Mouse (Mus musculus) CD8-positive naive resting alpha-beta T cell, adult 2 months (primary cell): ENCODE measurements around the gene Pom121.
A peak's percentile ranks its signal among the peaks of the same experiment; 100 is the strongest.

Experiments used
- DNase-seq, 2 experiments: peaks; one replicate each; pipeline ENCODE4 v3.0.0; 2022; ENCODE audit warnings: low read depth in 2 of 2, low spot score in 2 of 2

The Pom121 gene

DNA sequence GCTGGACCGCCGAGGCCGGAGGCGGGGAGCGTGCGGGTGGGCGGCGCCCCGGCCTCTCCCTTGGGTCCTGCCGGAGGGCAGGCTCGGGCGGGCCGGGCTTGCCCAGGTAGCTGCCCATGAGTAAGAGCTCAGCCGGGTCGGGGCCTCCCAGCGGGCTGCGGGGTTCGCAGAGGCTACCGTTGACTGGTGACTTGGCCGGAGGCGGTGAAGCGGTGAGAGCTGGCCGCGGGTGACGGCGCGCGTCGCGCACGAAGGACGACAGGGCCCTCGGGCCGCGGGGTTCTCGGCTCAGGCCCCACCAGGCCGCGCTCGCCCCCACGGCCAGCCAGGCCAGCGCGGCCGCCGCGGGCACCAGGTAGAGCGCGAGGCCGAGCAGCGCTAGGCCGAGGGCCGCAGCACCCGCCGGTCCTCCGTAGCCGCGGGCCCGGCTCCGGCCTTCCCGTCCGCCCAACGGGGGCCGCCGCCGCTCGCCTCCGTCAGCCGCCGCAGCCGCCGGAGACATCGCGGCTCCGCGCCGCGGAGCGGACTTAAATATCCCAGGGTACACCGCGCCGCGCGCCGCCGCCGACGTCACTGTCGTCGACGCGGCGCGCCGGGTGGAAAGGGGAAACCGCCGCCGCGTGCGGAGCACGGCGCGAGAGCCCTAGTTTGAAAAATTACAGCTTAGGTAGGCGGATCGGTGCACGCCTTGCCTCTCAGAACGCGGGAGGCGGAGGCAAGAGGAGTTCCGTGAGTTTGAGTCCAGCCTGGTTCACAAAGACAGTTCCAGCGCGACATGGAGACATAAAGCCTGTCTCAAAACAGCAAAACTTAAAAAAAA, at the start of gene Pom121:
Gene Pom121, minus strand, starts transcription at position 543 of the 820 bp plus-strand sequence.
- DNase-seq, result peak; percentile 73

DNA sequence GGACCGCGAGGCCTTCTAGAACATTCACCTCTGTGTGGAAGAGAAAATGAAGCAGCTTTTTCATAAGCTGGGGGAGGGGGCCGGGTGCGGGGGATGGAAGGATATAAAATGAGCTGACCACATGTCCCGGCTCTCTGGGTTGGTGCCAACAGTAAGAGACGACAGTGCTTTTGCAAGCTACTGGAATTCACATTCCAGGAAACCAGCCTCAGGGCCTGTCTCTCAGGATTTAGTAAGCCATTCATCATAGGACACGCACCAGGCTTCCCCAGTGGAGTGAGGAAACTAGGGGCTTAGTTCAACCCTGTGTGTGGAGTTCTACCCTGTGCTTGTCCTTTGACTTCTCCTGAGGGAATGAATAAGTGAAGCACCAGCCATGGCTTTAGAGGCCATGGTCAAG, 48.1 kb upstream of the Pom121 start:
- no peak for DNase-seq

DNA sequence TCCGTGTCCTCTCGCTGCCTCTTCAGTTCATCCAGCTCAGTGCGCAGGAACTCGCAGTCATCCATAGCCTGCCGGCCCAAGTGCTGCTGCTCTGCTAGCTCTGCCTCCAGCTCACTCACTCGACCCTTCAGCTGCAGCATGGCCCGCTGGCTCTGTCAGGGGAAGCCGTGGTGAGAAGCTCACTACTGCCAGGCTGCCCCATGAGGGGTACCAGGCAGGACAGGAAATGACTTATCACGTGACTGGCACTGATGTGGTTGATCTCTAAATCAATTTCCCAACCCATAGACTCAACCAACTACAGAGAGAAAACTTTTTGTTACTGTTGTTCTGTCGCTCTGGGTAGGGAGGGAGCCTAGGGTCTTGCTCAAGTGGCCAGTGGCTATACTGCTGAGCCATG, 40.7 kb upstream of the Pom121 start:
- no peak for DNase-seq

DNA sequence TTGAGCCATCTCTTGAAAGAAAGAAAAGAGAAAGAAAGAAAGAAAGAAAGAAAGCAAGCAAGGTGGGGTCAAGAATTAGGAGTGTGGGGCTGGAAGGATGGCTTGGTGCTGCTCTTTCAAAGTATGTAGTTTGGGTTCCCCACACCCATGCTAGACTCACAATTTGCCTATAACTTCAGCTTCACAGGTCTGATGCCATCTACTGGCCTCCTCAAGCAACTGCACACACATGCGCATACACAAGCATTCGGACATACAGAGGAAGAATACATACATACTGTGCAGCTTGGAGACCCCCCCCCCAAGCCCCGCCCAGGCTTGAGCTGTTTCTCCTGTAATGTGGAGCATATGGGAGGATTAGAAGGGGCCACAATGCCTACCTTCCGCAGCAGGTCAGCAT, 39.5 kb upstream of the Pom121 start:
- no peak for DNase-seq

DNA sequence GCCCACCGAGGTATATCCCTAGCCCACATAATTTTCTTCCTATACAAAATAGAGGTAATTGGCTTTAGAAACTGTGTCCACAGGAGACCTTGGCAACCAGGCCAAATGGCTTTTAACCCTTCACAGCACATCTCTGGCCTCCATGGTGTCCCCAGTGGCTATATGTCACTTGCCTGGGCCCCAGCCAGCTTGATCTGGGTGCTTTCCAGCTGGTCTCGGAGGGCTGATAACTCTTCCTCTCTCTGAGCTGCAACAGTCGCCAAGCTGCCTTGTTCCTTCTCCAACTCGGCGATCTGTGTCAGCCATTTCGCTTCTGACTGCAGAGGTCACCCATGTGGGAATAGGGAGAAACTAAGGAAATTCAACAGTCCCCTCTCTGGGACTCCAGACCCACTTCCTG, 36.8 kb upstream of the Pom121 start:
- DNase-seq, result no peak

DNA sequence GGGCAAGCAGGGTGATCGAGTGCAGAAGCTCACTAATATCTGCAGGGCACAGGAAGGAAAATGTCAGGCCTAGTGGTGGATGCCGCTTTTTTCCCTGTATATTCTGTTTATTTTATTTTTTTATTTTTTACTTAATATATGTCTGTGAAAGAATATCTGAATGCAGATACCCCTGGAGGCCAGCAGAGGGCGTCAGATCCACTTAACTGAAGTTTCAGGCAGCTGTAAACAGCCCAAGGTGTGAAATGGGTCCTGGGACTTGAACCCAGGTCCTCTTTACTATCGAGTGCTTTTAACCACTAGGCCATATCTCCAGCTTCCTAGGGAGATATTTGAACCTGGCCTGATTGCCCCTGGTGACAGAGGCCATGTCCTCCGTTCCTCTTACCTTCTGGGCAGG, 34.4 kb upstream of the Pom121 start:
- no peak for DNase-seq

DNA sequence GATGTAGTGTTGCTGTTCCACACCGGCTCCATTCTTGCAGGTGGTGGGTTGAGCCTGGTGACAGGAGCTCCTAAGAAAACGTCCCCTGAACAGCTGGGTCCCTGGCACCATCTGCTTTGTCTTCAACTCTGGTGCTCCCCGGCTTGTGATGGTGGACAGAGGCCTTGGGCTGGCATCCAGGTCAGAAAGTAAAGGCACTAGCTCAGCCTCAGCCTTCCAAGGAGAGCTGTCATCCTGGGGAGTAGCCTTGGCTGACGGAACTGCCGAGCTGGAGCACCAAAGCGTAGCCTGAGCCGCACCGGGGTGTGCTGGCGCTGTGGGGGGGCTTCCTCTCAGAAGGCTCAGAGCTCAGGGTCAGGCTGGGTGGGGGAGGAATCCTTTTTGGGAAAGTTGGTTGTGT, 15.9 kb upstream of the Pom121 start:
- DNase-seq, result no peak

DNA sequence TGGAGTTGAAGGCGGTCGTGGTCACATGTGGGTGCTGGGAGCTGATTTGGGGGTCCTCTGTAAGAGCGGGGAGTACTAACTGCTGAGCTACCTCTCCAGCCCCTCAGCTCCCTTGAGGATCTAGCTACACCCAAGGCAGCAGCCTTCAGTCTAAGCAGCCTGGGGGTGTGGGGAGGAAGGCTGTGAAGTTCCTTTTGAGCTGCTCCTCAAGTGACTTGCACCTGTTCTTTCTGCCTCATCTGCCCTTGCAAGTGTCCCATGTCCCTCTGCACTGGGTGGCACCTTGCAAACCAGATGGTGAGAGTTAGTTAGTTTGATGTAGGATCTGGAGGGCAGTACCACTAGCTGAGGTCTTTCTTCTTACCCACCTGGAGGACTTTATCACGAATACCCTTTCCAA, 13.8 kb upstream of the Pom121 start:
- DNase-seq, result no peak

DNA sequence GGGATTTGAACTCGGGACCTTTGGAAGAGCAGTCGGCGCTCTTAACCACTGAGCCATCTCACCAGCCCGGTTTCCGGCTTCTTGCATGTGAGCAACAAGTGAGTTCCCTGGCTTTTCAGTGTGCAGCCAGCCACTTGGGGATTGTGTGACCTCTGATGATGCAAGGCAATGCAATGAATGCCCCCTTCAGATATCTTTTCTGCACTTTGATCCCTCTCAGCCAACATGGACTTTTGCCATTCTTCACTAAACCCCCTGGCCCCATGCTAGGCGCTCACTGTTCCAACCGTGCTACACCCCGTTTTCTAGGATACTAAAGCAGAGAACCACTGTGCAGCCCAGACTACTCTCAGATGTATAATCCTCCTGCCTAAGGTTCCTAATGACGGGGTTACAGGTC, 11.1 kb upstream of the Pom121 start:
- no peak for DNase-seq

DNA sequence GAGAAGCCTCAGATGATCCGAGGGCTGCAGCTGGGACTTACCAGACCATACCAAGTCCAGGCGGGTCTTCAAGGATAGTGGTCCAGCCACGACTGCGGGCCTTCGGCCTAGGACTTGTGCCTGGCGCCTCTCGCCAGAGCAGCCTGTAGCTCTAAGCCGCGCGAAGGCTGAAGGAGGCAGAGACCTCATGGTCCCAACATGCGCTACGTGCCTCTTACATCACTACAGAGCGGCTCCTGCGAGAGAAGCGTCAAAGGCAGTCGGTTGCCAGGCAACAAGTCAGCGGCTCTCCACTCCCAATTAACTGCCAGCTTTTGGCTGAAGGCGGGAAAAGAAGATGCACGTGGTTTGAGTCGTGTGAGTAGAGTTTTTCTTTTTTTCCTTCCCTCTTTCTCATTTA, 10.3 kb upstream of the Pom121 start:
- DNase-seq, result no peak

DNA sequence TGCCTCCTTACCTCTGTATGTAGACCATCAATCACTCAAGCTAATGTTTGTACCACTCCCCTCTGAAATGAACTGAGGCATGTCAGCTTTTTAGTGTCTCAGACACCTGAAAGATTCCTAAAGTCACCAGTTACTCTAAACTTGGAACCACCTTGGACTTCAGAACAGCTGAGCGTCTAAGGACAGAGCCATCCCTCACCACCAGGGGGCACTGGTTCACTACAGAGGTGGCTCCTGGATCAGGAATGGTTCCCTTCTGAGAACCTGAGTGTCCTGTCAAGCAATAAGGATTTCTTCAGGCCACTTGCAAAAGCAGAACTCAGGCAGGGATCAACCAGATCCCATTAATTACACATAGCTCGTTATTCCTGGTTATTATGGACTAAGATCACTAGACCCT, 5.9 kb upstream of the Pom121 start:
- DNase-seq, result peak; percentile 51 to 71

DNA sequence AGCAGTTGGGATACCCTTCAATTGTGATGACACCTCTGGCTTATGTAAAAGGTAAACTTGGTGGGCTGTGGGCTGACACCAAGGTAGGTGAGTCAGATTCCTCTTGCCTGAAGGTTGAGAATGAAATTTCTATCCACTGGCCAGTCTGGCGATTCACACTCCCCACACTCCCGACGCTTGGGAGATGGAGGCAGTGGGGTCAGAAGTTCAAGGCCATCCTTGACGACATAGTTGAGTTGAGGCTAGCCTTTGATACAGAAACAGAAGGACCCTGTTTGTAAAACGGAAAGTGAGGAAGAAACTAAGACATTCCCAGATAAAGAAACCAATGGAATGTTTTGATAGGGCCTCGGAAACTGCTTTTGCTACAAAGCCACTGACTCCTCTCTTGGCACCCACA, 5.0 kb upstream of the Pom121 start:
- DNase-seq, result no peak

DNA sequence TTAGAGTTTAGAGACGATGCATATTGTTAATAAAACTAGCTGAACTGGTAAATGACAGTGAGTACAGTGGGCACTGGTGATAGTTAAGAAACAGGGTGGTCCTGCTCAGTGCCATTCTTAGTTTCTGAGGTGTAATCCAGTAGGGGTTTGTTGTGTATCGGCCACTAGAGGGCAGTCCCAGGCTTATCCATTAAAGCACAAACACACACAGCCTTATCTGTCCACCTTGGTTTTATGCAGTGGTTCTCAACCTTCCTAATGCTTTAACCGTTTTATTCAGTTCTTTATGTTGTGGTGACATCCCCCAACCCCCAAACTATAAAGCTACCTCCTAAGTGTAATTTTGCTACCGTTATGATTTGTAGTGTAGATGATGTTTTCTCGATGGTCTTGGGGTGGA, 1.5 kb upstream of the Pom121 start:
- DNase-seq, result peak in 1 of 2 experiments; percentile 35

DNA sequence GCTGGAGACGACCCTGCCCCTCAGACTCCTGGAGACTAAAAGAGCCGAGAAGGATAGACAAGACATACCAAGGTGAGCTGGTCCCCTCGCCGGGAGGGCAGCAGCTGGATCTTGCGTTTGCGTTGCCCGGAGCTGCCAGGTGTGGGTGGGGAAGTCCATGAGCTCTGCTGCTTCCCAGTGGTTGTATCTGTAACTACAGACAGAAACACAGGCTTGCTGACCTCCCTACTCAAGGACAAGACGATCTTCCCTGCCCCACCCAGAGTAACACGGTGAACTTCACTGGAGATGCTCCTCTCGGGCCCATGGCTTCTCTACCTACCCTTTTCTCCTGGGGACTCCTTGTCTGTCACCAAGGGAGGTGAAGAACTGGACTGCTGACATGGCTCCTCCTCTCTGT, 10.6 kb downstream of the Pom121 start:
- no peak for DNase-seq

DNA sequence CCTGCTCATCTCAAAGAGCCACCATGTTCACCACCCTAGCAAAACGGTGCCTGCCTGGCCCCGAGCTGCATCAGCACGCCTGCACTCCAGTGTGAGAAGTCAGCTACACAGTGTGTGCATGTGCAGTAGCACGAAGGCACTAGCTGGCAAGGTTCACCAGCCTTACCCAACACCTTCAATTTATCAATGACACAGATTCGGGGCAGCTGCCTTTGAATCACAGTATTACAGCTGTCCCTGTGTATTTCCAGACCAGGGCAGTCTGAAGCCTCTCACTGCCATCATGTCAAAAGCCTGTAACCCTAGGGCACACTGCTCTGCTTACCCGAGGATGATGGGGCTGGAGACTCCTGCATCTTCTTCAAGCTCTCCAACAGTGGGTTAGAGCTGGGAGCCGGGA, 11.6 kb downstream of the Pom121 start:
- DNase-seq, result no peak

DNA sequence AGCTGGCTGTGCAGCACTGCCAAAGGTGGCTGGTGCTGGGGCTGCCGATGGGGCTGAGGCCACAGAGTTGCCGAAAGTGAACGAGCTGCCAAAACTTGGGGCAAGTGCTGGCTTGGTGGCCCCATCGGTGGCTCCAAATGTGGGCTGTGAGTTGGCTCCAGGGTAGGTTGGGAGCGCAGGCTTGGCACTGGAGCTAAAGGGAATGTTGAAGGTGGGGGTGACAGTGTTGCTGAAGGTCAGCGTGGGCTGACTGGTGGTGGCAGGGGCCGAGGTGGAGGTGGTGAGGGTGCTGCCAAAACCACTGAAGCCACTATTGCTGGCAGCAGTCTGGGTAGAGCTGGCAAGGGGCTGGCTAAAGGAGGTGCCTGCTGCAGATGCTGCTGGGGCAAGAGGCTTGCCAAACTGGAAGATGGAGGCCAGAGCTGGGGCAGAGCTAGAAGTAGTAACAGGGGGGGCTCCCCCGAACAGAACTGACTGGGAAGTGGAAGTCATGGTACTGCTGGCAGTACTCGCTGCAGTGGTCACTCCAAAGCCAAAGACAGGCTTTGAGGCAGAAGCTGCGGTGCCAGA, 12.9 kb downstream of the Pom121 start:
- no peak for DNase-seq

DNA sequence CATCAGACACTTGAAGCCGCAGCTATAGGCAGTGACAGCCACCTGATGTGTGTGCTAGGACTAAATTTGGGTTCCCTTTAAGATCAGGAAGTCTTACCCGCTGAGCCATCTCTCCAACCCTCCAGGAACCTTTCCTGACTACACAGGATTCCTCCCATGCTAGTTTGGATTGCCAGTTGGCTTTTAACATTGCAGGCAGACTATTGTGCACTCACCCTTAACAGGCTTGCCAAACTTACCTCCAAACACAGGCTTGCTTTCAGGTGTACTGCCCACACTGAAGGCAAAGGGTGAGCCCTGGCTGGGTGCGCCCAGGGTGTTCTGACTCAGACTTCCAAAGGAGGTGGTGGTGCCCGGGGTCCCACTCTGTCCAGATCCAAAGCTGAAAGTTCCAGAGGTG, 13.7 kb downstream of the Pom121 start:
- DNase-seq, result no peak

DNA sequence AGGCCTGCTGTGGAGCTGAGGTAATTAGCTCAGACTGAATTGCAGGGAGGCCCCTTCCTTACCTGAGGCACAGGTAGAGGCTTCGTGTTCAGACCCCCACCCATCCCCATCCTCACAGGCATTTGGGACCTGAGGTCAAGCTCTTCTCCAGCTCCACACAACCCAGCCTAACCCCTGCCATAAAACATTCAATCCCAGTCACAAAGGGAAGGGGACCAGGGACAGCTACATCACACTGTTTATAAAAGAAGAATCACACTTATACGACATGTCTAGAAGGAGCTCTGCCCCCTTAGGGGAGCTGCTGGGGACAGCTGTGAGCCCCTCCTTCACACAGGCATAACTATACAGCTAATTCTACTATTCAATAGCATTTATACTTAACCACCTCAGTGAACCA, 18.0 kb downstream of the Pom121 start:
- DNase-seq, result no peak

DNA sequence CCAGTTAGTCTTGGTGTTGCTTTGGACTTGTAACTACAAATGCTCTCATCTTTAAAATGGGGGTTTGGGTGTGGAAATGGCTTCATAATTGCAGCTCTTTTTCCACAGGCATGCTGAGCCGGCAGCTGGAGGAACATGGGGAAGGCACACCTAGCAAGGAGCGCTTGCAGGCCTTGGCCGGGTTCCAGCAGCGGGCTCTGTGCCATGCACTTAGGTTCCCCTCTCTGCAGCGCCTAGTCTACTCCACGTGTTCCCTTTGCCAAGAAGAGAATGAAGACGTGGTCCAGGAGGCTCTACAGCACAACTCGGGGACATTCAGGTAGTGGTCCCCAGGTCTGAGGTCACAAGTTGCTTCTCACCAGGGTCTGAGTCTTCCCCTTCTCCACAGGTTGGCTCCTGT, 19.2 kb downstream of the Pom121 start:
- DNase-seq, result no peak

DNA sequence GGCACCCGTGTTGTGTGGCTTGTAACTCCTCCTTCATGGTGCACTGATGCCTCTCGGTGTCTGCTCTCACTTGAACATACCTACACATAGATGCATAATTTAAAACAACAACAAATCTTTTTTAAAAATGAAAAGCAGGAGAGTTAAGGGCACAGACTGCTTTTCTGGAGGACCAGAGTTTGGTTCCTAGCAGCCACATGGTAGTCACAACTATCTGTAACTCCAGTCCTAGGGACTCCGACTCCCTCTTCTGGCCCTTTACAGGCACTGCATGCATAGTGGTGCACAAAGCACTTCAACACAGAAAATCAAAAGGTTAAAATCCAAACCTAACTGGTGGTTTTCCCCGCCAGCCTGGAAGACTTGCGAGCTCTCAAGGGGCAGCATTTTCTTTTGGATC, 20.7 kb downstream of the Pom121 start:
- no peak for DNase-seq

DNA sequence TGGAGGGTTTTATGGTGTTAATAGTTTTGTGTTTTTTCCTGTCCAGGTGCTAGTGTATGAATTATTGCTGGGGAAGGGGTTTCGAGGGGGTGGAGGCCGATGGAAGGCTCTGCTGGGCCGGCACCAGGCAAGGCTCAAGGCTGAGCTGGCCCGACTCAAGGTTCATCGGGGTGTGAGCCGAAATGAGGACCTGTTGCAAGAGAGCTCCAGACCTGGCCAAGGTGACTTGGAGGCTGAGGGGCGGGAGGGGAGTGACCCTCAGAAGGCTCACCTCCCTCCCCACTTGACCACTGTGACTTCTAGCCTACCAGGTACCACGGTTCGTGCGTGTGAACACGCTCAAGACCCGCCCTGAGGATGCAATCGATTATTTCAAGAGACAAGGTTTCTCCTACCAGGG, 23.2 kb downstream of the Pom121 start:
- no peak for DNase-seq

DNA sequence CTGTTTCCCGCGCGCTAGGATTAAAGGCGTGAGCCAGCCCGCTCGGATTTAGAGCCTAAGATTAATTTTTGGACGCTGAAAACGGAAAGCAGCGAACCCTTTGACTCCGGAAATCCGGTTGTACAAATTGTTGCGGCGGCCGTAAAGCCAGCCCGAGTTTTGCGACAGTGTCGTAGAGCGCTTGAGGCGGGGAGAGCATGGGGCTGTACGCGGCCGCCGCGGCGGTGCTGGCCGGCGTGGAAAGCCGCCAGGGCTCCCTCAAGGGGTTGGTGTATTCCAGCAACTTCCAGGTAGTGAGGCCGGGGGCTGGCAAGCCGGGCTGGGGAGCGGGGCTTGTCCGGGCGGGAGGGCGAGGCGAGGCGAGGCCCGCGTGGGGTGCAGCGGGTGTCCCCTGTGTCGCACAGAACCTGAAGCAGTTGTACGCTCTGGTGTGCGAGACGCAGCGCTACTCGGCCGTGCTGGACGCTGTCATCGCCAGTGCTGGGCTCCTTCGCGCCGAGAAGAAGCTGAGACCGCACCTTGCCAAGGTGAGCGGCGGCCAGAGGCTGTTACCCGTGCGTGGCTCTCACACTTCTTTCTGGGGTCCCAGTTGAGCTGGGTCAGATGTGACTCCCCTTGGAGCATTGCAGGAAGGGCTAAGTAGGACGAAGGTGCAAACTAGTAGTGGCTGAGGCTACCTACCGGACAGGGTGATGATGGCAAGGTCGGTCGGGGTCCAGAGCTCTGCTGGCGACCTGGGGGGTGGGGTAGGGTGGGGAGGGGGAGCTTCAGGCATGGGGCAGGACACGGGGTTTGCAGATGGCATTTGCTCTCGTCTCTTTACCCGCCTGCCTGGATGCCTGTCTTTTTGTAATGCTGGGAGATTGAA, 24.3 kb downstream of the Pom121 start, which contains the start of gene Nsun5:
Gene Nsun5, plus strand, starts transcription at position 167 of the 868 bp plus-strand sequence.
- peak; percentile 86 to 96 for DNase-seq
